Mouse (Mus musculus) Patski (cell line): Measurements from ENCODE around the gene Fam171a1. TPM values are rescaled to one million over a fixed set of nuclear protein-coding genes. Genes with fewer than 3 reads are reported as not detected.
A peak's percentile ranks its signal among the peaks of the same experiment; 100 is the strongest.

Source experiments
- ATAC-seq: fragments of 100-300 bp; one replicate; pipeline ENCODE4 v1.8.0; 2021
- CTCF ChIA-PET: fragments of 350-600 bp; sonication (Branson Sonifier 250); formaldehyde crosslinking; loops from one replicate; lab custom pipeline; 2022; ENCODE audit warnings: inconsistent platforms; lab: Charles Lee
- POLR2A ChIA-PET: fragments of 350-600 bp; sonication (Branson Sonifier 250); formaldehyde crosslinking; loops from one replicate; lab custom pipeline; 2022; ENCODE audit warnings: antibody characterized with exemption, inconsistent platforms; lab: Charles Lee
- DNase-seq: peaks from one replicate; pipeline ENCODE4 v3.0.0-alpha.2; 2011; ENCODE audit warnings: low read depth, low spot score
- H3K27me3 ChIP-seq: fragments of 371-371 bp; one replicate; pipeline ENCODE4 v1.5.1; 2021
- CTCF ChIP-seq: fragments of 100-300 bp; IDR thresholded peaks from one replicate; pipeline ENCODE4 v1.5.1; 2021
- in situ Hi-C: fragments of 300-500 bp; cut with MboI; formaldehyde crosslinking; loops from 3 replicates; pipeline ENCODE4 v1.11.1; 2018; ENCODE audit warnings: low pct_unique_long_range_greater_than_20kb, mixed read lengths
- polyA plus RNA-seq: library from polyadenylated mRNA; unstranded; gene quantifications from one replicate; pipeline ENCODE4 v1.2.3, GENCODE M21; 2021

The Fam171a1 gene
- polyA plus RNA-seq, 1 experiment from 2014 or later, result 60.4 TPM

DNA sequence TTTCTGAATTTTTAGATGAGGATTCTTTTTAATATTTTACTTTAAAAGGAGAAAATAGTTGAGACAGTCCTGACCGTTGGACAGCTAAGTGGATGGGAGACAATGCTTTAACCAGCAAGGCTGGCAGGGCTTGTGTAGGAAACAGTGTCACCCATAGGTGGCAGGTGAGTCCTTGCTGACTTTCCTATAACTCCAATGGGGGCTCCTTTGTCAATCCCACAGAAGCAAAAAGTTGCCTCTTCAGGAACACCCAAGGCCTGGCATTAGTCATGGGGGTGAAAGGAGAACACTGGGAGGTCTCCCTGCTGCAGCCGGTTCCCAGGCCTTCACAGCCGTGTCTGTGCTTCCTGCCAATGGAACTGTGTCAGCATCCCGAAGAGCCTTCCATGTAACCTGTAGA is 114.5 kb downstream of the Fam171a1 start:
- no peaks in the 10 kb centered on the region for H3K27me3 ChIP-seq
- DNase-seq, result no peak
- CTCF ChIA-PET, result interaction anchor here (0.7 to 3.9 kb wide), 10 partner anchors 9 to 140 kb away, joined by 3 to 23 read pairs (median 6); no protein-coding TSS in a partner anchor
- POLR2A ChIA-PET, result no interaction called here
- TF ChIP-seq CTCF, result peak; percentile 64
- ATAC-seq, result peak; percentile 75
- in situ Hi-C loops, result loop anchor here (5.0 kb wide), 1 partner anchor 111 kb away; no protein-coding TSS in a partner anchor

DNA sequence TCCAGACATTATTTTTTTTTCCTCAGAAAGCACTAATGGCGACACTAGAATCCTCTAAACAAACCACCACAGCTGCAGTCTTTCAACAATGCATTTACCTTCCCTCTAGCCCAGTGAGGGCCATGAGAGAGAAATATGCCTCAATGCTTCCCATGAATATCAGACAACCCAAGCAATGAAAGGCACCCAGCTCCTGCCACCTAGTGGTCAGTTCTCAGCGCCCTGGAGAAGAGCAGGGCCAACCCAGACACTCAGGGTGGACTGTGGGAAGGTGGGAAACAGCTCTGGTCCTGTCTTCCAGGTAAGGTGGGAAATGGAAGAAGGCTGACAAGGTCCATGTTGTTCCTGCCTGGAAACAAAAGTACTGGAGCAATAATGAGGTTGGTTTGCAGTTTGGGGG is 115.0 kb downstream of the Fam171a1 start:
- in situ Hi-C loops, result loop anchor here (5.0 kb wide), 1 partner anchor 112 kb away; no protein-coding TSS in a partner anchor
- ATAC-seq (peak; percentile 89), DNase-seq (no peak)
- POLR2A ChIA-PET, result no interaction called here
- CTCF ChIA-PET, result interaction anchor here (0.6 to 3.9 kb wide), 10 partner anchors 9 to 140 kb away, joined by 3 to 23 read pairs (median 6); partner anchors contain the start of gene Fam171a1
- TF ChIP-seq CTCF, result peak; percentile 90
- no peaks in the 10 kb centered on the region for H3K27me3 ChIP-seq

DNA sequence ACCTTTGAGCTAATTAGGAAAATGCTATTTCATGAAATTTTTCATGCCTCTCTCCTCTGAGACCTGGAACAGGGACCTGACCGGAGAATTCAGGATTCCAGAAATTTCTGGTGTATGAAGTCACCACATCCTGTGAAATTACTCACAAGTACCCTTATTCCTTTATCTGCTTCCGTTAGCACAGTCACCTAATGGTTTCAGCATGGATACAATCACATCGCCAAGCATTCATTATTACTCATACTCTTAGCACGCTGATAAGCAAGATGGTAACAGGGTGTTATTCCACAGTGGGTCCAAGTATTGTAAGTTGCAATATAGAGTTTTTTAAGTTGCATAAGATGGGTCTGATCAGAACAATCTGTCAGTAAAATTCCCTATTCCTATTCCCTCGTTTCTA is 125.2 kb downstream of the Fam171a1 start:
- POLR2A ChIA-PET, result no interaction called here
- in situ Hi-C loops, result no loop called here
- no peaks in the 10 kb centered on the region for H3K27me3 ChIP-seq
- ATAC-seq (peak; percentile 71), DNase-seq (peak; percentile 6)
- CTCF ChIA-PET, result interaction anchor here (0.9 to 3.8 kb wide), 2 partner anchors 11 to 124 kb away, joined by 3 to 17 read pairs; no protein-coding TSS in a partner anchor
- TF ChIP-seq CTCF, result no peak

DNA sequence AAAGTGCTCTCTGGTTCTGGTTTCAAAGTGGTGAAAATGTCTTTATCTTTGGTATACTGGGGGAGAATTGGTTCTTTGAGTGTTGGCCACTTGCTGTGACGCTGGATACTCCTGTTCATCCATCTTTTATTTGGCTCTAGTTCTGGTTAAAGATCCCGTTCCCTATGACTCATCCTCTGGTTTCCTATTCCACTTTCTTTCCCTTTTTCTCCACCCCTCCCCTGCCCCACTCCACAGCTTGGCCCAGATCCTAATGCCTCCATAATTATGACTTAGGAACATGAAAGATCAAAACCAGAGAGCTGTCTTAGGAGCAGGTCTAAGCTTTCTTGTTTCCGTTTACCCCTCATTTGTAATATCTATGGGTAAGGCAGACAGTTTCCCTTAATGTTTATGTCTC is 130.2 kb downstream of the Fam171a1 start:
- H3K27me3 ChIP-seq, result no peaks in the 10 kb centered on the region
- DNase-seq, result no peak
- ChIA-PET CTCF (interaction anchor here (1.9 to 2.1 kb wide), 2 partner anchors 11 to 16 kb away, joined by 4 to 7 read pairs; no protein-coding TSS in a partner anchor), POLR2A (interaction anchor here (0.6 kb wide), 1 partner anchor 100 kb away, joined by 4 read pairs; no protein-coding TSS in a partner anchor)
- ATAC-seq, result no peak
- in situ Hi-C loops, result no loop called here
- TF ChIP-seq CTCF, result no peak

DNA sequence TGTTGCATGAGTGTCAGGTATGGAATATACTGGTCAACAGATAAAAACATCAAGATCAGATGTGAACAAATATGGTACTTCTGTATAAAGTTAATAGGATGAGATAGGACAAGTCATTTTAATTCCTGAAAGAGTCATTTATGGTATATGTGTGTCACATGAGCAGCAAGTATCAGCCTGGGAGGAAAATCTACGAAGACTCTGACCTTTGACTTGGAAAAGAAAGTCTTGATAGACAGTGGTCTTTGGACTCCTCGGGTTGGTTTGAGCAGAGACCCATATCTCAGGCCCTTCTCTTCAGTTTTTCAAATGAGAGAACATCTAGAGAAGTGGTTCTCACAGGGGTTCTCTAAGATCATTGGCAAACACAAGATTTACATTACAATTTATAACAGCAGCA is 137.3 kb downstream of the Fam171a1 start:
- ATAC-seq (no peak), DNase-seq (no peak)
- in situ Hi-C loops, result no loop called here
- TF ChIP-seq CTCF, result no peak
- no peaks in the 10 kb centered on the region for H3K27me3 ChIP-seq
- CTCF ChIA-PET, result no interaction called here
- POLR2A ChIA-PET, result no interaction called here

DNA sequence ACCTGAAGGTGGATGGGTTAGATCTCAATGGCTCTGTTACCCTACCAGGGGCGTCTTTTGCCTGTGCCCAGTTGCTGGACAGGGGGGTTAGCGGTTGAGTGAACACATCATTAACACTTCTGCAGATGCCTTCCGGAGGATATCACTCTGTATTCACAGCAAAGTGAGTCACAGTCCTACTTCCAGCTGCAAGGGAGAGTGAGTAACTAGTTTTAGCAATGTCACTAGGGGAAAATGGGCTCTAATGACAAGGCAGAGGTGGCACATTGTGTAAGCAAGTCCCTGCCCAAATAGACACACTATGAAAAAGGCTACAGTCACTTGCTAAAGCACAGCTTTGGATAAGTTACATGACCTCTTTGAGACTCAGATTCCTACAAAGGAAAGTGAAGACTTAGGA is 152.4 kb downstream of the Fam171a1 start:
- in situ Hi-C loops, result no loop called here
- no peak for ATAC-seq
- DNase-seq, result no peak
- CTCF ChIA-PET, result interaction anchor here (1.1 to 1.3 kb wide), 3 partner anchors 12 to 21 kb away, joined by 3 to 4 read pairs (median 3); no protein-coding TSS in a partner anchor
- TF ChIP-seq CTCF, result no peak
- POLR2A ChIA-PET, result no interaction called here
- H3K27me3 ChIP-seq, result peaks cover 3% of the 10 kb centered on the region

DNA sequence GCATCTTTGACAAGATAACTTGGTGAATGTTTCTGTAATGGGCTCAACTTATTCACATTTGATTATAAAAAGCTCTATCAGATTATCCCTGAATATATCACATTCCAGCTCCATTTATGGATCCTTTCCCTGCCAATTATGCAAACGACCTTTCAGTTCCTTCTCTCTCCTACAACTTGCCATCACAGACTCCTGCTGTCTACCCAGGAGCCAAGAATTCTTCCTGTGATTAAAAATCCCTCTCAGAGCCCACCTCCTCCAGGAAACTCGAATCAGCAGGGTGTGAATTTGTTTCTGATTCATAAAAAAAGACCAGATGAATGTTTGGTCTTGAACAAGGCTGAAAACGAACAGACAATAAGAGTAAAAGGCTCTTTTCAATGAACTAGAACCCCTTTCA is 153.9 kb downstream of the Fam171a1 start:
- in situ Hi-C loops, result no loop called here
- TF ChIP-seq CTCF, result no peak
- H3K27me3 ChIP-seq, result peaks cover 8% of the 10 kb centered on the region
- ChIA-PET CTCF (interaction anchor here (1.2 to 2.7 kb wide), 2 partner anchors 12 to 15 kb away, joined by 3 to 7 read pairs; no protein-coding TSS in a partner anchor), POLR2A (no interaction called here)
- ATAC-seq, result no peak
- no peak for DNase-seq

DNA sequence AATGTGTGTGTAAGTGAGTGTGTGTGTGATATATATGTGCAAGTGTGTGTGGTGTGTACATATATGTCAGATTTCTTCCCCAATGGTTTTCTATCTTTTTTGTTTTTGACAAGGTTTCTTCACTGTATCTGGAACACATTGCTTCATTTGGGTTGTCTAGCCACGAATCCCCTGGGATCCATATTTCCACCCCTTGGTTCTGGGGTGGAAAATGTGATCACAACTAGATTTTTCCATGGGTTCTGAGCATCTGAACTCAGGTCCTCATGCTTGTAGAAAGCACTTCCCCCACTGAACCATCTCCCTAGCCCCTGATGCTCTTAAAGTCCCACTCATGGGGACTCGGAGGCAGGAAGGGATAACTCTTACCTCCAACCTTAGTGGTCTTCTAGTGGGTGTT is 159.3 kb downstream of the Fam171a1 start:
- H3K27me3 ChIP-seq, result peaks cover 8% of the 10 kb centered on the region
- ChIA-PET CTCF (no interaction called here), POLR2A (no interaction called here)
- no peak for TF ChIP-seq CTCF
- in situ Hi-C loops, result no loop called here
- ATAC-seq (no peak), DNase-seq (no peak)

DNA sequence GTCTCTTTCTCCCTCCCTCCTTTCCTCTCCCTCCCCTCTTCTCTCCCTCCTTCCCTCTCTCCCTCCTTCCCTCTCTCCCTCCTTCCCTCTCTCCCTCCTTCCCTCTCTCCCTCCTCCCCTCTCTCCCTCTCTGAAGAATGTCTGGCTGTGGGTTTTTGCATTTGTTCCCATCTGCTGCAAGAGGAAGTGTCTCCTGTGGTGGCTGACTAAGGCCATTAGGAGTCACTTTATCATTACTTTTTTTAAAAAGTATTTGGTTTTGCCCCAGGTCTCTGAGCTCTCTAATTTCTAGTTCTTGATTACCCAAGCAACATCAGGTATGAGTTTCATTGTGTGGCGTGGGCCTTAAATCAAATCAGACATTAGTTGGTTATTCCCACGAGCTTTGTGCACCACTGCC is 162.1 kb downstream of the Fam171a1 start:
- in situ Hi-C loops, result no loop called here
- CTCF ChIA-PET, result no interaction called here
- POLR2A ChIA-PET, result no interaction called here
- ATAC-seq (no peak), DNase-seq (no peak)
- peaks cover 8% of the 10 kb centered on the region for H3K27me3 ChIP-seq
- no peak for TF ChIP-seq CTCF

Other genes starting within 250 kb of the Fam171a1 start
- gene Nmt2, start 170.0 kb downstream of the Fam171a1 start, polyA plus RNA-seq, result 32.0 TPM
- 21.9 TPM for gene Rpp38, start 218.4 kb downstream of the Fam171a1 start, polyA plus RNA-seq
- 4.9 TPM for gene Acbd7, start 221.9 kb downstream of the Fam171a1 start, polyA plus RNA-seq